Mouse (Mus musculus): Measurements from ENCODE around the gene Wdr20.

GRCm38 (mm10) chr12:110782278-110782677 lies 44.5 kb downstream of the Wdr20 start:
- TF ChIP-seq CTCF (IDR thresholded peaks at IDR 0.05; ENCODE audit: control insufficient read depth, insufficient read depth, insufficient read length) (no peak), USF1 (IDR thresholded peaks at IDR 0.05; ENCODE audit: low read depth) (no peak), CEBPB (IDR thresholded peaks at IDR 0.05; ENCODE audit: low read depth) (no peak), FOSL1 (IDR thresholded peaks at IDR 0.05; ENCODE audit: insufficient read depth, low read length, poor library complexity, severe bottlenecking) (no peak), MAX (IDR thresholded peaks at IDR 0.05) (no peak)

Data from C2C12 (cell line).